Mouse (Mus musculus) myocyte (in vitro differentiated cells): ENCODE measurements around the gene Phf14. TPM values are rescaled to one million over a fixed set of nuclear protein-coding genes. Genes with fewer than 3 reads are reported as not detected.

Experiments
- H3K27me3 ChIP-seq: one replicate; pipeline ENCODE4 v1.6.1; 2011; ENCODE audit not compliant: control insufficient read depth, insufficient read depth, insufficient read length
- H3K36me3 ChIP-seq: one replicate; pipeline ENCODE4 v1.6.1; 2011; ENCODE audit not compliant: control insufficient read depth, insufficient read depth
- H3K4me2 ChIP-seq: one replicate; pipeline ENCODE4 v1.6.1; 2011; ENCODE audit warnings: low read depth, control low read depth
- H3K4me3 ChIP-seq: one replicate; pipeline ENCODE4 v1.5.1; 2011; ENCODE audit warnings: mild to moderate bottlenecking, control low read depth, moderate library complexity
- H3K79me2 ChIP-seq: one replicate; pipeline ENCODE4 v1.6.1; 2011; ENCODE audit not compliant: control insufficient read depth, insufficient read depth
- H3ac ChIP-seq: one replicate; pipeline ENCODE4 v1.6.1; 2011; ENCODE audit not compliant: control insufficient read depth, insufficient read length
- CEBPB ChIP-seq: IDR thresholded peaks from 2 replicates; pipeline ENCODE4 v1.6.1; 2011; ENCODE audit warnings: mild to moderate bottlenecking, moderate library complexity; ENCODE audit not compliant: poor library complexity, insufficient read depth, severe bottlenecking
- E2F4 ChIP-seq: IDR thresholded peaks from one replicate; pipeline ENCODE4 v1.6.1; 2011; ENCODE audit warnings: mild to moderate bottlenecking, control low read depth, moderate library complexity; ENCODE audit not compliant: insufficient read depth
- MAX ChIP-seq: IDR thresholded peaks from one replicate; pipeline ENCODE4 v1.6.1; 2011; ENCODE audit warnings: low read depth, mild to moderate bottlenecking, control low read depth
- MYOD1 ChIP-seq, 3 experiments: IDR thresholded peaks; one replicate each; pipeline ENCODE4 v1.6.1; 2011; ENCODE audit warnings: control low read depth in 2 of 3, low read depth in 2 of 3, mild to moderate bottlenecking in 2 of 3, moderate library complexity in 1 of 3; ENCODE audit not compliant: insufficient read length in 2 of 3, control insufficient read depth in 1 of 3
- MYOG ChIP-seq, 3 experiments: IDR thresholded peaks; one replicate each; pipeline ENCODE4 v1.6.1; 2011; ENCODE audit warnings: control low read depth in 2 of 3, low read depth in 2 of 3, mild to moderate bottlenecking in 2 of 3; ENCODE audit not compliant: insufficient read length in 2 of 3, control insufficient read depth in 1 of 3, insufficient read depth in 1 of 3
- POLR2A ChIP-seq: IDR thresholded peaks from one replicate; pipeline ENCODE4 v1.6.1; 2011; ENCODE audit warnings: low read depth, mild to moderate bottlenecking, control low read depth, moderate library complexity; ENCODE audit not compliant: insufficient read length
- POLR2AphosphoS2 ChIP-seq: IDR thresholded peaks from one replicate; pipeline ENCODE4 v1.6.1; 2011; ENCODE audit warnings: low read depth, control low read depth; ENCODE audit not compliant: insufficient read length
- REST ChIP-seq: IDR thresholded peaks from one replicate; pipeline ENCODE4 v1.6.1; 2011; ENCODE audit warnings: mild to moderate bottlenecking, control low read depth, moderate library complexity; ENCODE audit not compliant: insufficient read depth, insufficient read length
- SRF ChIP-seq: IDR thresholded peaks from one replicate; pipeline ENCODE4 v1.6.1; 2011; ENCODE audit warnings: low read depth; ENCODE audit not compliant: control insufficient read depth, insufficient read length
- TCF12 ChIP-seq: IDR thresholded peaks from one replicate; pipeline ENCODE4 v1.6.1; 2011; ENCODE audit warnings: mild to moderate bottlenecking, control low read depth; ENCODE audit not compliant: poor library complexity, insufficient read depth, severe bottlenecking
- TCF3 ChIP-seq: IDR thresholded peaks from one replicate; pipeline ENCODE4 v1.6.1; 2011; ENCODE audit warnings: low read depth, control low read depth; ENCODE audit not compliant: insufficient read length
- USF1 ChIP-seq: IDR thresholded peaks from one replicate; pipeline ENCODE4 v1.6.1; 2011; ENCODE audit warnings: low read depth, mild to moderate bottlenecking, control low read depth, moderate library complexity
- polyA plus RNA-seq: library from polyadenylated mRNA; unstranded; fragments of >200 nt; fragmentation: generic; extraction: Trizol; gene quantifications from one replicate; pipeline ENCODE4 v1.2.1, GENCODE M21; 2012; ENCODE audit warnings: missing spikeins

The Phf14 gene
- polyA plus RNA-seq, 1 experiment: 11.0 TPM

DNA sequence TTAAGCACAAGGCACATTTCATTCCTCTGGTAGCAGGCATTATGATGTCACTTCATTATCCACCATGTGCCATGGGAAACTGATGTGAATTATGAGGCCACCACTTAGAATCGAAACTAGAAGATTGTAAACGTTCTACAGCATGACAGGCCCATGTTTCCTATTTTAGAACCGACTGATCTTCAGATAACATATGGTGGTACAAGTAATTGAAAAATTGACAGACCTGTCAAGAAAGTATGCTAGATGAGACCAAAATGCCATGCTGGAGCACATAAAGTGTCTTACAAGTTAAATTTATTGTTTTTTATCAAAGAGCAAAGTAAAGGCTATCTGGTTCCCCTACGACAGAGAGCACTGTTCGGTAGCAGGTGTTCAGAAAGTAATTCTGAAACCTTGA is 172.8 kb downstream of the Phf14 start:
- no peaks in the 10 kb centered on the region for H3K27me3 ChIP-seq
- H3K4me3 ChIP-seq: no peak overlapping the region
- H3K4me2 ChIP-seq: no peak overlapping the region
- H3ac ChIP-seq: no peak overlapping the region
- H3K36me3 ChIP-seq: no peaks in the 10 kb centered on the region
- H3K79me2 ChIP-seq: no peaks in the 10 kb centered on the region
- TF ChIP-seq POLR2A (no peak), POLR2AphosphoS2 (no peak), REST (no peak), TCF12 (no peak), USF1 (no peak), MAX (no peak), CEBPB (no peak), E2F4 (no peak), TCF3 (no peak), SRF (no peak), MYOG (IDR thresholded peaks at IDR 0.05; ENCODE audit: control insufficient read depth in 1 of 3, insufficient read depth in 1 of 3, insufficient read length in 2 of 3, low read depth in 2 of 3) (no peak), MYOD1 (IDR thresholded peaks at IDR 0.05; ENCODE audit: control insufficient read depth in 1 of 3, insufficient read length in 2 of 3, low read depth in 2 of 3) (no peak)

DNA sequence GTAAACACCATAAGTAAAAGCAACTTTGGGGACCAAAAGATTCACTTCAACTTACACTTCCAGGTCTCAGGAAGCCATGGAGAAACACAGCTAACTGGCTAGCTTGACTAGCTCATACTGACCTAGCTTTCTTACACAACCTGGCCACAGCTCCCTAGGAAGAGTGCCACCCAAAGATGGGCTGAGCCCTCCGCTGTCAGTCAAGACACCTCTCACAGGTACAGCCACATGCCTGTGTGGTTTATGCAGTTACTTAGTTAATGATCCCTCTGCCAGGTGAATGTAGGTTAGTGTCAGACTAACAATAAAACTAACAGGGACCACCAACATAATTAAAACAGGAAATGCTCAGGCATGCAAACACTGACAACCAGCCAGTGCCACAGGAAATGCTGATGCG is 174.1 kb downstream of the Phf14 start:
- Histone ChIP-seq H3K36me3 (no peaks in the 10 kb centered on the region), H3K79me2 (no peaks in the 10 kb centered on the region), H3K4me2 (no peak overlapping the region), H3K27me3 (no peaks in the 10 kb centered on the region), H3ac (no peak overlapping the region), H3K4me3 (no peak overlapping the region)
- no peak for TF ChIP-seq POLR2A
- TF ChIP-seq MYOG (IDR thresholded peaks at IDR 0.05; ENCODE audit: control insufficient read depth in 1 of 3, insufficient read depth in 1 of 3, insufficient read length in 2 of 3, low read depth in 2 of 3): no peak
- no peak for TF ChIP-seq REST
- no peak for TF ChIP-seq E2F4
- no peak for TF ChIP-seq TCF12
- TF ChIP-seq CEBPB: no peak
- no peak for TF ChIP-seq MYOD1 (IDR thresholded peaks at IDR 0.05; ENCODE audit: control insufficient read depth in 1 of 3, insufficient read length in 2 of 3, low read depth in 2 of 3)
- no peak for TF ChIP-seq MAX

DNA sequence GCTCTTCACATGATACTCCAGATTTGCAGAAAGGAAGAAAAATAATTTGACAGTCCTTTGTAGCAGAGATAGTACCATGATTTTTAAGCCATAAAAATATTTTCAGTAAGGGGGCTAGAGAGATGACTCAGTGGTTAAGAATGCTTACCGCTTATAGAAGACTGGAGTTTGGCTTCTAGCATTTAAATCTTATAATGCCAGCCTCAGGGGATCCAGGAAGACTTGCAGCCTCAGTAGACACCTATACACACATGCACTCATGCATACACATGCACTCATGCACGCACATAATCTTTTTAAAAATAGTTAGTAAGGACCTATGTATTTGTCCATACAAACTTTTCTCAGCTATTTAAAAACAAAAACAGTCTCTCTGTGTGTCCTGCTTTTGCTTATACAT is 174.5 kb downstream of the Phf14 start:
- Histone ChIP-seq H3K36me3 (no peaks in the 10 kb centered on the region), H3K4me2 (no peak overlapping the region), H3ac (no peak overlapping the region), H3K27me3 (no peaks in the 10 kb centered on the region), H3K4me3 (no peak overlapping the region), H3K79me2 (no peaks in the 10 kb centered on the region)
- TF ChIP-seq MAX (no peak), POLR2A (no peak), POLR2AphosphoS2 (no peak), MYOD1 (IDR thresholded peaks at IDR 0.05; ENCODE audit: control insufficient read depth in 1 of 3, insufficient read length in 2 of 3, low read depth in 2 of 3) (no peak), E2F4 (no peak), SRF (no peak), CEBPB (no peak), MYOG (IDR thresholded peaks at IDR 0.05; ENCODE audit: control insufficient read depth in 1 of 3, insufficient read depth in 1 of 3, insufficient read length in 2 of 3, low read depth in 2 of 3) (no peak), TCF12 (no peak), TCF3 (no peak), USF1 (no peak), REST (no peak)

DNA sequence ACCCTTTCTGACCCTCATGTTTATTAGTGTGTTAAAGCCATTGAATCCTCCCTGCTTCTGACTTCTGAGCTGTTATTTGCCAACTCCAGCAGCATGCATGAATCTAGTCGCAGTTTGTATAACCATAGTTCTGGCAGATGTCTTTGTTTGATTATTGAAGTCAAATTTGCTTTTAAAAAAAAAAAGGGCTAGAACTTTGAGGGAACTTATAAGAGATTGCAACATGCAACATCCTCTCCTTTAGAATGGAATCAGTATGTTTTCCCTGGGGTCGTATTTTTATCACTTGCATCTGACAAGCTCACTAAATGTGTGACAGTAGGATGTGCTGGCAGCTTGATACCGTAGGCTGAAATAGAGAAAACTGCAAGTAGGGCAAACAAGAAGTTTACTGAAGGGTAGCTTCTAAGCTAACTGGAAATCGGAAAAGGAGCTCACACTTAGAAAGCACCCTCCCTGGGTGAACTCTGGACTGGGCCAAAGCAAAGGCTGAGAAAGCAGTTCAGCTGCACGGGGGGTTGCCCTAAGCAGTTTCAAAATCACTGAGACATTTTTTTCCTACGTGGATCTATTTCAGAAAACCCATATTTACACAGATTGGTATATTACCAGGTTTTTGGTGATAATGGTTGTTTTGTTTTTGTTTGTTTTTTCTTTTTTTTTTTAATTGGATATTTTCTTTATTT is 175.1 kb downstream of the Phf14 start:
- no peaks in the 10 kb centered on the region for H3K27me3 ChIP-seq
- H3ac ChIP-seq: no peak overlapping the region
- no peak overlapping the region for H3K4me2 ChIP-seq
- H3K79me2 ChIP-seq: no peaks in the 10 kb centered on the region
- no peak overlapping the region for H3K4me3 ChIP-seq
- no peaks in the 10 kb centered on the region for H3K36me3 ChIP-seq
- TF ChIP-seq CEBPB (no peak), MYOG (IDR thresholded peaks at IDR 0.05; ENCODE audit: control insufficient read depth in 1 of 3, insufficient read depth in 1 of 3, insufficient read length in 2 of 3, low read depth in 2 of 3) (no peak), TCF3 (no peak), USF1 (no peak), TCF12 (no peak), REST (no peak), POLR2AphosphoS2 (no peak), SRF (no peak), MYOD1 (IDR thresholded peaks at IDR 0.05; ENCODE audit: control insufficient read depth in 1 of 3, insufficient read length in 2 of 3, low read depth in 2 of 3) (no peak), E2F4 (no peak), MAX (no peak), POLR2A (no peak)

DNA sequence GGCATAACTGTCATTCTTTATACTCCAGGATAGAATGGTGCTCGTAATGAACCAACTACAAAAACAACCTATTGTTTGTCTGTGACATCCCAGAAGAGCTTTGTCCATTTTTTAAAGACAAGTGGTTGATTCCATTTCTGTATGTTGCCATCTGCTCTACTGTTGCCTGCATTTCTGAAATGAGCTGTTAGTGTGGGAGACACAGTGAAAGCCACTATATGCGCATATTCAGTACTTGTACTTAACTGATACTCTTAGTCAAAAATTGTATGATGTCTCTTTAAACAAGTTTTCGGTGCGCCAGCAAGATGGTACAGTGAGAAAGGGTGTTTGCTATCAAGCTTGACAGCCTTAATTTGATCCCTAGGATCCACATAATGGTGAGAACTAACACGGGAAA is 177.1 kb downstream of the Phf14 start:
- Histone ChIP-seq H3K4me3 (no peak overlapping the region), H3ac (no peak overlapping the region), H3K79me2 (no peaks in the 10 kb centered on the region), H3K36me3 (no peaks in the 10 kb centered on the region), H3K27me3 (no peaks in the 10 kb centered on the region), H3K4me2 (no peak overlapping the region)
- no peak for TF ChIP-seq POLR2A
- TF ChIP-seq MYOD1 (IDR thresholded peaks at IDR 0.05; ENCODE audit: control insufficient read depth in 1 of 3, insufficient read length in 2 of 3, low read depth in 2 of 3): no peak
- TF ChIP-seq E2F4: no peak
- no peak for TF ChIP-seq TCF12
- no peak for TF ChIP-seq POLR2AphosphoS2
- TF ChIP-seq MYOG (IDR thresholded peaks at IDR 0.05; ENCODE audit: control insufficient read depth in 1 of 3, insufficient read depth in 1 of 3, insufficient read length in 2 of 3, low read depth in 2 of 3): no peak
- TF ChIP-seq CEBPB: no peak
- TF ChIP-seq SRF: no peak
- no peak for TF ChIP-seq MAX
- TF ChIP-seq TCF3: no peak
- no peak for TF ChIP-seq REST
- no peak for TF ChIP-seq USF1
